Mouse (Mus musculus): ENCODE results near the gene Pdzd2.

DNA sequence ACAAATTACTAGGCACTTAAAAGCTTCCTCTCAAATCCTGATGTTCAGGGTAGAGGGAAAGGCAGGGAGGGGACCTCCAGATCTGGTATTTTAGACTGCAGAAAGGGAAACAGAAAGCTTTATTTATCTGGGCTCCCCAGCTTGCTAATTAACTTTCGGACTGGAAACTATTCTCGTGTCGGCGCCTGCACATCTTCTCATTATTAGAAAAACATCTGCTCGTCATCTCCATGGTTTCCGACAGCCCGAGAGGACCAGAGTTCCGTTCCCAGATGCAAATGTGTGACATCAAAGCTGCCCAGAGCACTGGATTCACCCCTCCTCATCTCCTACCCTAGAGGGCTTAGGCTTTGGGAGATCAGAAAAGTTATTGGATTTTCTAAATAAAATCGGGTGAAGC, 57.2 kb downstream of the Pdzd2 start:
- TF ChIP-seq TAL1 (IDR thresholded peaks at IDR 0.05; ENCODE audit: low read length) (no peak), GATA1 (IDR thresholded peaks at IDR 0.05; ENCODE audit: low read length) (no peak)
